Mouse (Mus musculus) erythroblast, embryonic 14.5 days (primary cell): ENCODE measurements around the gene Plxnb1.

Source experiments
- GATA1 ChIP-seq: IDR thresholded peaks from 2 replicates; pipeline ENCODE4 v1.6.1; 2012; ENCODE audit warnings: low read length, inconsistent platforms, mixed read lengths
- TAL1 ChIP-seq: IDR thresholded peaks from 3 replicates; pipeline ENCODE4 v1.6.1; 2012; ENCODE audit warnings: low read length, inconsistent platforms, mixed read lengths

DNA sequence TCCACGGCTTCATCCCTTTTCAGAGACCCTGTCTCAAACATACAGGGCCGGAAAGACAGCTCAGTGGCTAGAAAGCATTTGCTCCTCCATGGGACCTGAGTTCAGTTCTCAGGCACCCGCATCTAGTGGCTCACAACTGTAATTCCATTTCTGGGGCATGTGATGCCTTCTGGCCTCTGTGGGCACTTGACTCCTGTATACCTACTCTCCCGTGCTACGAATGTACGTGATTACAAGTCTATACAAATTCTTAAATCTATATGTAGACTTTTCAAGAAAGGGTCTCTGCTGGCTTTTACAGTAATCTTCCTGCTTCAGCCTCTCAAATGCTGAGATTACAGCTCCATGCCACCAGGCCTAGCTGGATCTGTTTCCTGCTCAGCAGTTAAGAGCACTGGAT, 25.8 kb downstream of the Plxnb1 start:
- TF ChIP-seq GATA1: no peak
- TF ChIP-seq TAL1: no peak
